Mouse (Mus musculus): ENCODE measurements around the gene Morn2. TPM values are rescaled to one million over a fixed set of nuclear protein-coding genes. Genes with fewer than 3 reads are reported as not detected.

Morn2 gene
- 18.6 and 20.1 TPM in 2 replicates for polyA plus RNA-seq (2014; fragmentation: Nextera tagmentation; extraction: Ambion mirVana)

GRCm38 (mm10) chr17:80290074-80290657, at the start of gene Morn2, which contains the start of gene Dhx57:
TSS of gene Morn2 (plus strand) at chr17:80290203.
TSS of gene Dhx57 (minus strand) at chr17:80290476.
- Histone ChIP-seq H3K27ac (ENCODE audit: low read depth, low read length) (peak within 1 kb of the TSS; percentile 74), H3K9me3 (ENCODE audit: control insufficient read depth, low read length) (no peaks in the 10 kb centered on the region), H3K4me3 (ENCODE audit: low read depth, low read length) (peak within 1 kb of the TSS; percentile 98), H3K9ac (ENCODE audit: low read depth, low read length) (peak within 1 kb of the TSS; percentile 81), H3K36me3 (ENCODE audit: control insufficient read depth, insufficient read depth, low read length) (no peaks in the 10 kb centered on the region), H3K4me1 (replicated peaks; ENCODE audit: control insufficient read depth, insufficient read depth, low read length) (peaks cover 8% of the 10 kb centered on the region), H3K27me3 (replicated peaks; ENCODE audit: control insufficient read depth, insufficient read depth, low read length) (no peaks in the 10 kb centered on the region), H3K4me2 (peak within 1 kb of the TSS; percentile 85)
- DNase-seq (ENCODE audit: low spot score), result peak; percentile 98
- WGBS, result under 1% methylated on average over 35 of the region's 35 CpGs
- ATAC-seq (replicated peaks; ENCODE audit: low FRiP score), result peak; percentile 99

- WGBS, result 85% methylated on average over 9 of the region's 9 CpGs
- no peaks in the 10 kb centered on the region; the same call in 1 of the 2 replicates for H3K4me1 ChIP-seq (replicated peaks; ENCODE audit: control insufficient read depth, insufficient read depth, low read length)
- H3K27me3 ChIP-seq (replicated peaks; ENCODE audit: control insufficient read depth, insufficient read depth, low read length), result no peaks in the 10 kb centered on the region
- no peaks in the 10 kb centered on the region for H3K9me3 ChIP-seq (ENCODE audit: control insufficient read depth, low read length)
- no peak overlapping the region for H3K4me3 ChIP-seq (ENCODE audit: low read depth, low read length)
- ATAC-seq (replicated peaks; ENCODE audit: low FRiP score), result no peak
- H3K4me2 ChIP-seq, result no peak overlapping the region
- DNase-seq (ENCODE audit: low spot score), result no peak
- no peak overlapping the region for H3K27ac ChIP-seq (ENCODE audit: low read depth, low read length)
- H3K9ac ChIP-seq (ENCODE audit: low read depth, low read length), result no peak overlapping the region
- peaks cover 33% of the 10 kb centered on the region for H3K36me3 ChIP-seq (ENCODE audit: control insufficient read depth, insufficient read depth, low read length)
Observed at GRCm38 (mm10) chr17:80241594-80241993, 48.4 kb upstream of the Morn2 start.

- Histone ChIP-seq H3K4me2 (no peak overlapping the region), H3K4me1 (replicated peaks; ENCODE audit: control insufficient read depth, insufficient read depth, low read length) (no peaks in the 10 kb centered on the region; the same call in 1 of the 2 replicates), H3K4me3 (ENCODE audit: low read depth, low read length) (no peak overlapping the region), H3K27me3 (replicated peaks; ENCODE audit: control insufficient read depth, insufficient read depth, low read length) (no peaks in the 10 kb centered on the region), H3K9me3 (ENCODE audit: control insufficient read depth, low read length) (no peaks in the 10 kb centered on the region), H3K27ac (ENCODE audit: low read depth, low read length) (peak overlapping the region; percentile 32; the same call in 1 of the 2 replicates), H3K9ac (ENCODE audit: low read depth, low read length) (no peak overlapping the region), H3K36me3 (ENCODE audit: control insufficient read depth, insufficient read depth, low read length) (peaks cover 33% of the 10 kb centered on the region)
- 53% methylated on average over 13 of the region's 13 CpGs for WGBS
- DNase-seq (ENCODE audit: low spot score) (no peak), ATAC-seq (replicated peaks; ENCODE audit: low FRiP score) (peak; percentile 58)
Observed at GRCm38 (mm10) chr17:80243116-80243515, 46.9 kb upstream of the Morn2 start.

DNA sequence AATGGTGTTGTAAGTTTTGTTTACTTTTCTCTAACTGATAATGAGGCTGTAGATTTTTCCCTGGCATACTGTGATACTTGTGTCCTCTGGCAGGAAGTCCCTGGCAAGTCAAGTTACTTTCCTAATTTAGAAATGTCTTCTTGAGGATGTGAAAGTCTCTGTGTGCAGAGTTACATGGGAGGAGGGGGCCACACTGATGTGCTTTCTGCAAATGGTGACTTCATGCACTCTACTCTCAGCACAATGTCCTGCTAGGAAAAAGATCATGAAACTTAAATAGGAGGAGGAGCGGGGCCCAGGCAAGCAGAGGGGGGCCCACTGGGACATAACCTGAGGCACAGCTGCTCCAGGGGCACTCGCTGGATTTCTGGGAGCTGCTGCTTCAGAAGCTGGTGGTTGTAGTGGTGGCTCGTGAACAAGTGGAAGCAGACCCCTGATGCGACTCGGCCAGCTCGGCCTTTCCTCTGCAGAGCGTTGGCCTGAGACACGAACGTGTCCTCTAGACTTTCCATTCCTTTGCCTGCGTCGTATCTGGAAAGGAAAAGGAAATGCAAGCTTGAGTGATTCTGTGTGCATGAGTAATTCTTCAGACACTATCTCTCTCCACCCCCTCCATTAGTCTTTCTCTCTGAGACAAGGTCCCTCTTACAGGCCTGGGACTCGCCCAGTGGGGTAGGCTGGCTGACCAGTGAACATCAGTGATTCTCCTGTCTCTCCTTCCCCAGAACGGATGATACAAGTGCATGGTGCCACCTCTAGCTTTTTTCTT, 37.1 kb upstream of the Morn2 start:
- peak; percentile 56; the same call in 1 of the 2 replicates for ATAC-seq (replicated peaks; ENCODE audit: low FRiP score)
- Histone ChIP-seq H3K9ac (ENCODE audit: low read depth, low read length) (no peak overlapping the region), H3K4me2 (no peak overlapping the region), H3K27me3 (replicated peaks; ENCODE audit: control insufficient read depth, insufficient read depth, low read length) (no peaks in the 10 kb centered on the region), H3K27ac (ENCODE audit: low read depth, low read length) (peak overlapping the region; percentile 14; the same call in 1 of the 2 replicates), H3K36me3 (ENCODE audit: control insufficient read depth, insufficient read depth, low read length) (peaks cover 26% of the 10 kb centered on the region), H3K4me3 (ENCODE audit: low read depth, low read length) (no peak overlapping the region), H3K9me3 (ENCODE audit: control insufficient read depth, low read length) (no peaks in the 10 kb centered on the region), H3K4me1 (replicated peaks; ENCODE audit: control insufficient read depth, insufficient read depth, low read length) (peaks cover 6% of the 10 kb centered on the region; the same call in 1 of the 2 replicates)
- DNase-seq (ENCODE audit: low spot score), result no peak
- 75% methylated on average over 13 of the region's 13 CpGs for WGBS

- Histone ChIP-seq H3K27ac (ENCODE audit: low read depth, low read length) (peak overlapping the region; percentile 43; the same call in 1 of the 2 replicates), H3K4me3 (ENCODE audit: low read depth, low read length) (no peak overlapping the region), H3K4me2 (no peak overlapping the region), H3K36me3 (ENCODE audit: control insufficient read depth, insufficient read depth, low read length) (peaks cover 23% of the 10 kb centered on the region), H3K4me1 (replicated peaks; ENCODE audit: control insufficient read depth, insufficient read depth, low read length) (peaks cover 6% of the 10 kb centered on the region; the same call in 1 of the 2 replicates), H3K9me3 (ENCODE audit: control insufficient read depth, low read length) (no peaks in the 10 kb centered on the region), H3K9ac (ENCODE audit: low read depth, low read length) (no peak overlapping the region), H3K27me3 (replicated peaks; ENCODE audit: control insufficient read depth, insufficient read depth, low read length) (no peaks in the 10 kb centered on the region)
- 87% methylated on average over 5 of the region's 5 CpGs for WGBS
- ATAC-seq (replicated peaks; ENCODE audit: low FRiP score) (no peak), DNase-seq (ENCODE audit: low spot score) (no peak)
Observed at GRCm38 (mm10) chr17:80254421-80254820, 35.6 kb upstream of the Morn2 start.

- Histone ChIP-seq H3K4me3 (ENCODE audit: low read depth, low read length) (no peak overlapping the region), H3K9ac (ENCODE audit: low read depth, low read length) (no peak overlapping the region), H3K4me2 (no peak overlapping the region), H3K4me1 (replicated peaks; ENCODE audit: control insufficient read depth, insufficient read depth, low read length) (peaks cover 6% of the 10 kb centered on the region; the same call in 1 of the 2 replicates), H3K36me3 (ENCODE audit: control insufficient read depth, insufficient read depth, low read length) (peaks cover 19% of the 10 kb centered on the region), H3K27ac (ENCODE audit: low read depth, low read length) (peak overlapping the region; percentile 43; the same call in 1 of the 2 replicates), H3K27me3 (replicated peaks; ENCODE audit: control insufficient read depth, insufficient read depth, low read length) (no peaks in the 10 kb centered on the region), H3K9me3 (ENCODE audit: control insufficient read depth, low read length) (no peaks in the 10 kb centered on the region)
- DNase-seq (ENCODE audit: low spot score), result no peak
- 46% methylated on average over 13 of the region's 13 CpGs for WGBS
- peak; percentile 71 for ATAC-seq (replicated peaks; ENCODE audit: low FRiP score)
Observed at GRCm38 (mm10) chr17:80255208-80255607, 34.8 kb upstream of the Morn2 start.

- Histone ChIP-seq H3K4me3 (ENCODE audit: low read depth, low read length) (no peak overlapping the region), H3K4me2 (no peak overlapping the region), H3K27me3 (replicated peaks; ENCODE audit: control insufficient read depth, insufficient read depth, low read length) (no peaks in the 10 kb centered on the region), H3K4me1 (replicated peaks; ENCODE audit: control insufficient read depth, insufficient read depth, low read length) (no peaks in the 10 kb centered on the region), H3K9ac (ENCODE audit: low read depth, low read length) (no peak overlapping the region), H3K9me3 (ENCODE audit: control insufficient read depth, low read length) (no peaks in the 10 kb centered on the region), H3K36me3 (ENCODE audit: control insufficient read depth, insufficient read depth, low read length) (peaks cover 23% of the 10 kb centered on the region; the same call in 1 of the 2 replicates), H3K27ac (ENCODE audit: low read depth, low read length) (no peak overlapping the region)
- ATAC-seq (replicated peaks; ENCODE audit: low FRiP score) (no peak), DNase-seq (ENCODE audit: low spot score) (no peak)
- 89% methylated on average over 4 of the region's 4 CpGs for WGBS
Observed at GRCm38 (mm10) chr17:80267065-80267464, 22.9 kb upstream of the Morn2 start.

DNA sequence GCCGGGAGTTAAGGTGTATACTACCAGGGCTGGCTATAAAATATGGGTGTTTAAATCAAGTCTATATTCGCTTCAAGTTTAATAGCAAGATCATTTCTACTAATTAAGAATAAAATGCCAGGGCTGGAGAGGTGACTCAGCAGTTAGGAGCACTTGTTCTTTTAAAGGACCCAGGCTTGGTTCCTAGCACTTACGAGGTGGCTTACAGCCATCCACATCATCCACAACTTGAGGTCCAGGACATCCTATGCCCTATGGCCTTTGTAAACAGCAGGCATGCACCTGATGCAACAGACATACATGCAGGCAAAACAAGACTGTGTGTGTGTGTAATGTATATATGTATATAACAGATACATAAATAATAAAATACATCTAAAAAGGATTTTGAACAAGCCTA, 21.9 kb upstream of the Morn2 start:
- Histone ChIP-seq H3K36me3 (ENCODE audit: control insufficient read depth, insufficient read depth, low read length) (peaks cover 25% of the 10 kb centered on the region; the same call in 1 of the 2 replicates), H3K27me3 (replicated peaks; ENCODE audit: control insufficient read depth, insufficient read depth, low read length) (no peaks in the 10 kb centered on the region), H3K4me2 (no peak overlapping the region), H3K4me1 (replicated peaks; ENCODE audit: control insufficient read depth, insufficient read depth, low read length) (no peaks in the 10 kb centered on the region), H3K9me3 (ENCODE audit: control insufficient read depth, low read length) (no peaks in the 10 kb centered on the region), H3K27ac (ENCODE audit: low read depth, low read length) (no peak overlapping the region), H3K4me3 (ENCODE audit: low read depth, low read length) (no peak overlapping the region), H3K9ac (ENCODE audit: low read depth, low read length) (no peak overlapping the region)
- WGBS, result 86% methylated on average over 3 of the region's 3 CpGs
- DNase-seq (ENCODE audit: low spot score), result no peak
- ATAC-seq (replicated peaks; ENCODE audit: low FRiP score), result no peak

Measured in liver, embryonic 11.5 days (tissue).